Mouse (Mus musculus): ENCODE measurements around the gene Adcy7.

Gene Adcy7

DNA sequence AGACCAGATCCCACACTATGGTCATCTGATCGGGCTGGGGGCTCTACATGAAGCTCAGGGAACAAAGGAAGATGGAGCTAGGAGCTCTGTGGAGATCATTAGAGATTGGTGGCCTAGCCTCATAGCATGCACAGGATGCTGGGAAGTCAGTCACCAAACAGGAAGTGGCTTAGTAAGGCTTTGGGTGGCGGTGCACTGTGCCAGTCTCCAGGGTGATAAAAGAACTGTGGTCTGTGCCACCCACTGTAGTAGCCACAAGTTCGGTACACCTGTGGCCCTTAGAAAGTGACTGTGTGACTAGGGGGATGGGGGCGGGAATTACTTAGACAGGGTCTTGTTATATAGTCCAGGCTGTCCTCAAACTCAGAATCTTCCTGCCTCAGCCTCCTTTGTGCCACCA, 33.6 kb downstream of the Adcy7 start:
- no peak for DNase-seq

- DNase-seq, result no peak
Observed at GRCm38 (mm10) chr8:88306511-88306910, 34.3 kb downstream of the Adcy7 start.

GRCm38 (mm10) chr8:88307736-88308135, 35.5 kb downstream of the Adcy7 start:
- no peak for DNase-seq

GRCm38 (mm10) chr8:88309274-88309873, 37.2 kb downstream of the Adcy7 start:
- no peak for DNase-seq

DNA sequence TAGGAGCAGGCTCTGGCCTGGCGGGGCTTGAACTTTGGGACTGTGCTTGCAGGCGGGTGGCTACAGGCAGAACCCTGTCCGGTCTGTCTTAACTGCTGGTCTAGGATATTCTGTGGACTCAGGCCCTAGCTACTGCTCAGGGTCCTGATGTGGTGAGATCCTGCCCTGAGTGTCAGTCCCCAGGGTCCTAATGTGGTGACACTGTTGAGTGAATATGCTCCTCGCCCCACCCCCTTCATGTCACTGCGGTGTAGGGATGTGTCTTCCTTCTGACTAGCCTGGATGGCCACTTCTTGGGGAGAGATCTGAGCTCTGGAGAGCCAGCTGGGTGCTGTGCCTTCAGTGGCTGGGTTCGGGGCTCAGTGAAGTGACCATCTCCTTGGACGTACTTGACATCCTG, 37.7 kb downstream of the Adcy7 start:
- no peak for DNase-seq

GRCm38 (mm10) chr8:88310286-88310685, 38.1 kb downstream of the Adcy7 start:
- DNase-seq, result no peak

- peak; percentile 97 for DNase-seq
Observed at GRCm38 (mm10) chr8:88312966-88313365, 40.8 kb downstream of the Adcy7 start.

DNA sequence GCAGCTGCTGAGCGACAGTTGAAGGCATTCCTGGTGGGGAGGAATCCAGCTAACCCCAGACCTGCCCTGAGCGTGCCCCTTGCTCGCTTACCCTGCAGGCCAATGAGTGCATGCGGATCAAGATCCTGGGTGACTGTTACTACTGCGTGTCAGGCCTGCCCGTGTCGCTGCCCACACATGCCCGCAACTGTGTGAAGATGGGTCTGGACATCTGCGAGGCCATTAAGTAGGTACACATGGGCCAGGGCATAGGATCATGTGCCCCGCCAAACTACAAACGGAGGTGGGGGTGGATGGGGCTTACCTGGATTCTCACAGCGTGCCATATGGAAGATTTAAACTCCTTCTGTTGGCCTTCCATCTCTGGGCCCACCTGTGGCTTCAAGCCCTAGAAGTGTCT, 41.8 kb downstream of the Adcy7 start:
- DNase-seq, result peak; percentile 92

DNA sequence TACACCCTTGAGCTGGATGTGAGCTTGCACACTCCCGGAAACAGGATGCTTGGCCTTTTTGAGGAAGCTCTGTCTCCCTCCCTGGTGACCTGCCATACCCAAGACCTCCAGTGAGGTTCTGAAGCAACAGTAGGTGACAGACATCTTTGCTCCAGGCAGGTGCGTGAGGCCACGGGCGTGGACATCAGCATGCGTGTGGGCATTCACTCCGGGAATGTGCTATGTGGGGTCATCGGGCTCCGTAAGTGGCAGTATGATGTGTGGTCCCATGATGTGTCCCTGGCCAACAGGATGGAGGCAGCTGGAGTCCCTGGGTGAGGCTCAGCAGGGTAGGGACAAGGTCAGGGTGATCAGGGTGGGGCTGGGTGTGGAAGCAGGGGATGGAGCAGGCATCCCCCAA, 43.1 kb downstream of the Adcy7 start:
- peak; percentile 93 for DNase-seq

DNA sequence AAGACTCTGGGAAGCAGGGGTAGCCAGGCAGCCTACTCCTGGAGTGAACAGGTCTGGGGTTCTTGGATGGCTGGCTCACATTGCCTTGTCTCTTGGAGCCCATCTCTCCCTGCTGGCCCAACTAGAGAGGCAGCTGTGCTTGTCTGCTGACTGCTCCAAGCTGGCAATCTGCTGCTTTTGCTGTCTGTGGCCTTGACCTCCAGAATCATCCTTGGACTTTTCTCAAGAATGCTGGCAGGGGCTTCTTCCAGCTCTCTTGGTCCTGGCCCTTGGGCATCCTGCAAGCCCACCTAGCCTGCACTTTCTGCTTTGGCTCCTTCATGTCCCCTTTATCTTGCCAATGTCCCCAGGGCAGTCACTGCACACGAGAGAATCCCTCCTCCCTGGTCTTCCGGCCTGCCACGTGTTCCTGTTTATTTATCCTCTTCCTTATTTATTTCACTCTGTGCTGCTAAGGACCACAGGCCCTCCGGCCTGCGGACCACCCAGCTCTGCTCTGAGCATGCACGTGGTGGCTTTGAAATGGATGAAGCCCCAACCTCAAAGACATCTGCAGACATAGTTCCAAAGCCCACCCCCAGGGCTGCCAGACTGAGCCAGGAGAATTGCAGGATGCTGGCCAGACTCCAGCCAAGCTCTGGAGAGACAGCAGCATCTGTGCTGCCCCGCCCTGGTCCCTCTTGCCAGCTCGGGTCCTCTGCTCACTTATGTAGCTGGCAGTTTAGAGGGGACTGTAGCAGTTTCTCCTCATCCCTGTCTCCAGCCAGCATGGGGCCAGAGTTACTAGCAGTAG, 44.1 kb downstream of the Adcy7 start:
- peak; percentile 96 for DNase-seq

GRCm38 (mm10) chr8:88317341-88317740, 45.1 kb downstream of the Adcy7 start:
- DNase-seq, result peak; percentile 92

DNA sequence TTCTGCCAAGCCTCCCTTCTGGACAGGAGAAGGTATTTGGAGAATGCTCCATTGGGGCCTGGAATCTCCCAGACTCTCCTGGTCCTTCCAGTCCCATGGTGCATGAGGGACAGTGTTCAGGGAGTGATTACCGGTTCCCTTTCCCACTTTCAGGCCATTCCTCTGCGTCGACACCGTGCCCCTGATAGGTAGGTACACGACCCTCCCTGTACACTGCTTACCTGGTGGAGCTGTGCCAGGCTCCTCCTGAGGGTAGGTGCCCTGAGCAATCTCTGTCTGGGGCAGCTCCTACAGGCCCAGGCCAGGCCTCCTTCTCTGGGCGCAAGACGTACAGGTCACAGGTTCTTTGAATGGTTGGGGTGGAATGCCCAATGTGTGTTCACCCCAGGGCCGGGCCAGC, 45.9 kb downstream of the Adcy7 start:
- DNase-seq, result peak; percentile 90

- peak; percentile 89 for DNase-seq
Observed at GRCm38 (mm10) chr8:88320134-88320533, 47.9 kb downstream of the Adcy7 start.

GRCm38 (mm10) chr8:88321387-88321786, 49.2 kb downstream of the Adcy7 start:
- peak; percentile 81 for DNase-seq

- DNase-seq, result peak; percentile 82
Observed at GRCm38 (mm10) chr8:88323523-88323922, 51.3 kb downstream of the Adcy7 start.

DNA sequence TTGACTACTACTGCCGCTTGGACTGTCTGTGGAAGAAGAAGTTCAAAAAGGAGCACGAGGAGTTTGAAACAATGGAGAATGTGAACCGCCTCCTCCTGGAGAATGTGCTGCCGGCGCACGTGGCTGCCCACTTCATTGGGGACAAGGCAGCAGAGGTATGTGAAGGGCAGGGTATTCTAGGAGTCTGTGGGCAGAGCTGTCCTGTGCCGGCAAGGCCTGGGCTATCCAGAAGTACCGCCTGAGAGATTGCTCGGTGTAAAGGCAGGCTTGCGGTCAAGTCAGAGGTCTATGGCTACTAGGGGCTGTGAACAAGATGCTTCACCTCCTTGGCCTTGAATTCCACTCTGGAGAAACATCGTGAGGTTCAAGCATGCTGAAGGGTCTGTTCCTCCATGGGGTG, 52.6 kb downstream of the Adcy7 start:
- peak; percentile 89 for DNase-seq

DNA sequence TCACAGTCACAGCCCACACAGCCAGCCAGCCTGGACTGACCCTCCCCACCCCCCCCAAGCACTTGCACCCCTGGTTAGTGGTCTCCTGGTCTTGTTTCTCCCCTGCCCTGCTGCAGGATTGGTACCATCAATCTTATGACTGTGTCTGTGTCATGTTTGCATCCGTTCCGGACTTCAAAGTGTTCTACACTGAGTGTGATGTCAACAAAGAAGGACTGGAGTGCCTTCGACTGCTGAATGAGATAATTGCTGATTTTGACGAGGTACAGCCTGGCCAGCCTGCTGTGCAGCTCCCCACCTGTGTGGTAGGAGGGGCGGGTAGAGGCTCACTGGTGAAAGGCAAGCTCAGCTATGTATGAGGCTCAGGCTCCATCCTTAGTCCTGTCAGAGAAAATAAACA, 53.0 kb downstream of the Adcy7 start:
- DNase-seq, result peak; percentile 82

GRCm38 (mm10) chr8:88325795-88326194, 53.6 kb downstream of the Adcy7 start:
- peak; percentile 82 for DNase-seq

- DNase-seq, result peak; percentile 88
Observed at GRCm38 (mm10) chr8:88326328-88326727, 54.1 kb downstream of the Adcy7 start.

- peak; percentile 95 for DNase-seq
Observed at GRCm38 (mm10) chr8:88328689-88329088, 56.5 kb downstream of the Adcy7 start.

GRCm38 (mm10) chr8:88330816-88331215, 58.6 kb downstream of the Adcy7 start:
- peak; percentile 27 for DNase-seq

DNA sequence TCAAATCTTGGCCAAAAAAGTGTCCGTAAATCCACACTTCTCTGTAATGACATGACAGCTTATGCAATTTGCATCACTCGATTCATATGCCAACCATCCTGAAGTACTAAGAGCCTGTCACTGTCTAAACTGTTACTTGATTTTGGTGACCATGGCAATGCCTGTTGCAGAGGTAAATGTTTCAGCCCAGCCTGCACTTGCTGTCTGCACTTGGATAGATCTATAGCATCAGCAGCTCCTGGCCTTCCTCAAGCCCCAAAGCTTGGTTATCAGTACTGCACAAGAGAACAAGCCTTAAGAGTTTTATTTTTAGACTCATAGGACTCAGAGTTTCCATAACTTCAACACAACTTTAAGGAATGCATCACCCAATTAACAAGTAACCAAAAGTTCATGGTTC, 62.2 kb downstream of the Adcy7 start:
- DNase-seq, result peak; percentile 89

- peak; percentile 30 for DNase-seq
Observed at GRCm38 (mm10) chr8:88334975-88335374, 62.8 kb downstream of the Adcy7 start.

- peak; percentile 61 for DNase-seq
Observed at GRCm38 (mm10) chr8:88339221-88339620, 67.0 kb downstream of the Adcy7 start.
